In the genomic region with DNA sequence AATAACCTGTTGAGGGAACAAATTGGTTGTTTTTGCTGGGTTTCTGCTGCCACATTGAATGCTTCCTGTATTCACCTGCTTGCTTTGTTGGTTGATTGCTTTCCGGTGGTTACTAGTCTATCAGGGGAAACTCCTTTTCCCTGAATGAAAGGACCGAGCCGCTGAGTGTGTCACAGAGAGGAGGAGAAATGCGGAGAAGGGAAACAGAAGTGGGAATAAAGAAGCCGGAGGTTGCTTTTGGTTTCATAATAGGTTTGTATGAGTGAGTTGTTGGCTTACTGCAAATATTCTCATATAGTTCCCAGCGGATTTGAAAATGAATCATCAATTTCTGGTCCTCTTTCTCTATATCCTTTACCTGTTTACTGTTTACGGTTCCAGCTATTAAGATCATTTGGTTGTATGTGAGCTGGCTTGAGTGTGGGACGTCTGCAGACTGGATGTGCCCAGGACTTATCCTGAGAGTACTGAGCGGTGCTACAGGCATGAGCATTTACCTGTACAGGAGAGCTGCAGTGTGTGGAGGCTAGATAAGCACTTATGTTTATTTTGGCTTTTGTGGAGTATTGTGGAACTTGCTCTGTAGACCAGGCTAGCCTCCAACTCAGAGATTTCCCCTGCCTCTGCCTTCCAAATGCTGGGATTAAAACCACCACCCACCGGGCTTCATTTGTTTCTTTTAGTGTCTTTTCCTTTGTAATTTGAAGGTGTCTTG, we compare ENCODE assay signal across 8 mouse cellular contexts. TPM values are rescaled to one million over a fixed set of nuclear protein-coding genes. Genes with fewer than 3 reads are reported as not detected.
A peak's percentile ranks its signal among the peaks of the same experiment; 100 is the strongest.
DNase-seq lines count a peak whose midpoint lies in the region; ATAC-seq and TF ChIP-seq lines count a peak whose summit lies in the region.

No protein-coding gene starts in this region.

- no peaks in the 10 kb centered on the region for H3K36me3 ChIP-seq in testis, adult 2 months (ENCODE audit: control insufficient read depth, insufficient read depth, low read length)
- H3K36me3 ChIP-seq in hindbrain, embryonic 14.5 days (replicated peaks; ENCODE audit: control insufficient read depth, insufficient read depth): no peaks in the 10 kb centered on the region
- H3K36me3 ChIP-seq in midbrain, embryonic 12.5 days: no peaks in the 10 kb centered on the region

- peak; percentile 37 for DNase-seq in cerebellum, adult 9-10 months
- no peak for DNase-seq in testis, postnatal 10 days (ENCODE audit: low spot score)
- no peak for DNase-seq in hindbrain, embryonic 14.5 days (ENCODE audit: low spot score)
- no peak for DNase-seq in right cerebral cortex, postnatal 4 days
- DNase-seq in gastrocnemius, postnatal 25 days: no peak

- no peak for TF ChIP-seq CTCF in testis, adult 2 months (IDR thresholded peaks at IDR 0.05; ENCODE audit: control insufficient read depth, insufficient read depth, insufficient replicate concordance, low read depth, low read length)

- H3K27ac ChIP-seq in testis, adult 2 months (ENCODE audit: control insufficient read depth, insufficient read depth, low read depth, low read length): peak overlapping the region; percentile 12; the same call in 1 of the 2 replicates
- H3K27ac ChIP-seq in hindbrain, embryonic 14.5 days: peak overlapping the region; percentile 98
- H3K27ac ChIP-seq in midbrain, embryonic 12.5 days (replicated peaks): peak overlapping the region; percentile 97; the same call in 1 of the 2 replicates

- peak overlapping the region; percentile 10; the same call in 1 of the 2 replicates for H3K4me3 ChIP-seq in testis, adult 2 months (ENCODE audit: control insufficient read depth, low read depth, low read length)
- peak overlapping the region; percentile 97 for H3K4me3 ChIP-seq in hindbrain, embryonic 14.5 days (replicated peaks; ENCODE audit: low read length)
- H3K4me3 ChIP-seq in midbrain, embryonic 12.5 days: peak overlapping the region; percentile 60

- WGBS in hindbrain, embryonic 14.5 days: 21% methylated on average over 10 of the region's 10 CpGs
- WGBS in midbrain, embryonic 12.5 days: 33% methylated on average over 10 of the region's 10 CpGs

- TF ChIP-seq POLR2A in testis, adult 2 months (IDR thresholded peaks at IDR 0.05; ENCODE audit: control insufficient read depth, low read depth, low read length): no peak

- peak overlapping the region; percentile 90 for H3K4me2 ChIP-seq in hindbrain, embryonic 14.5 days (replicated peaks)
- peak overlapping the region; percentile 71 for H3K4me2 ChIP-seq in midbrain, embryonic 12.5 days (replicated peaks)

- ATAC-seq in cerebellum, adult (ENCODE audit: insufficient number of reproducible peaks, low FRiP score, low TSS enrichment): no peak
- no peak for ATAC-seq in hindbrain, embryonic 14.5 days (ENCODE audit: low FRiP score)
- ATAC-seq in midbrain, embryonic 12.5 days (ENCODE audit: low FRiP score, low read depth): no peak

- H3K9me3 ChIP-seq in hindbrain, embryonic 14.5 days (ENCODE audit: control insufficient read depth, low read length): no peaks in the 10 kb centered on the region
- H3K9me3 ChIP-seq in midbrain, embryonic 12.5 days: no peaks in the 10 kb centered on the region

- no peaks in the 10 kb centered on the region for H3K27me3 ChIP-seq in testis, adult 2 months (ENCODE audit: control insufficient read depth, insufficient read depth, low read length)
- H3K27me3 ChIP-seq in hindbrain, embryonic 14.5 days (ENCODE audit: control insufficient read depth, insufficient read depth, low read length): no peaks in the 10 kb centered on the region
- H3K27me3 ChIP-seq in midbrain, embryonic 12.5 days: no peaks in the 10 kb centered on the region

- H3K4me1 ChIP-seq in testis, adult 2 months (ENCODE audit: control insufficient read depth, insufficient read depth, low read length): peaks cover 11% of the 10 kb centered on the region
- peaks cover 56% of the 10 kb centered on the region for H3K4me1 ChIP-seq in hindbrain, embryonic 14.5 days (replicated peaks; ENCODE audit: control insufficient read depth, insufficient read depth, low read length)
- H3K4me1 ChIP-seq in midbrain, embryonic 12.5 days: peaks cover 42% of the 10 kb centered on the region

- H3K9ac ChIP-seq in hindbrain, embryonic 14.5 days: peak overlapping the region; percentile 98
- peak overlapping the region; percentile 85 for H3K9ac ChIP-seq in midbrain, embryonic 12.5 days (replicated peaks)

RNA-seq across cellular contexts. Expression of gene Jak2, which starts 1.4 kb away (rescaled TPM):
- 1.7 TPM in 2 replicates for polyA plus RNA-seq in testis, adult 2 months (2012; rRNA removed)
- 20.3 and 23.5 TPM in 2 replicates for polyA plus RNA-seq in hindbrain, embryonic 14.5 days (2014; fragmentation: Nextera tagmentation; extraction: Ambion mirVana)
- polyA plus RNA-seq in midbrain, embryonic 12.5 days (2016; fragmentation: Nextera tagmentation; extraction: Ambion mirVana): 16.6 and 18.7 TPM in 2 replicates
- 10 to 100 TPM; 21.5 to 24.7 TPM for total RNA-seq in gastrocnemius, postnatal 25 days (2021)

Comparison
In these comparisons a context has a peak if more than half of its experiments do, and no peak if none do; other contexts are left out.
1. H3K27ac ChIP-seq: peak in every context shown above with its lines; median percentile 98 in hindbrain, embryonic 14.5 days; 97 in midbrain, embryonic 12.5 days; 12 in testis, adult 2 months.
2. H3K4me3 ChIP-seq: peak in every context shown above with its lines; median percentile 97 in hindbrain, embryonic 14.5 days; 60 in midbrain, embryonic 12.5 days; 10 in testis, adult 2 months.